37 mouse cellular contexts compared by ENCODE assay signal in the genomic region with DNA sequence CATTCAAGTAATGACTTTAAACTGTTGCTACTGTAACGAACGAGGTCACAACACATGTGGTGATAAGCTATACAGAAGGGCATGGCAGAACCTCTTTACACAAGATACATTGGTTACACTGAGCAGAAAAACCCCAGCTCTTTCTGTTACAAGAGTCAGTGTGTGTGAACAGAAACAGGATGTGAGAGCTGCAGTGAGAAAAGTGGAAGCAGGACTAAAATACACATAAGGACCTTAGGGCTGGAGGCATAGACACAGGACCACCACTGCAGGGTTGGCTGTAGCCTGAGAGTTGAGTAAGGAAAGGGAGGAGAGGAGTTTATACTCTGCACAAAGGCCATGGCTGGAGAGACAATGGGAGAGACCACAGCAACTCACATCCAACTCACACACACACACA. TPM values are rescaled to one million over a fixed set of nuclear protein-coding genes. Genes with fewer than 3 reads are reported as not detected.
"Had no signal": no experiment of that assay in that cellular context is flagged by ENCODE, and none has a peak within 500 bp of the region (broad histone marks: within the 10 kb centered on the region; RNA-seq: fewer than 3 reads in every experiment).

No protein-coding gene starts in this region.

RNA-seq across cellular contexts. Expression of a gene that starts 12.6 kb away (rescaled TPM):
- total RNA-seq: gastrocnemius, adult 18-20 months; gastrocnemius, adult 8-10 months; gastrocnemius, postnatal 14 days; gastrocnemius, postnatal 36 days; heart, adult 2 months; heart, postnatal 14 days; heart, postnatal 36 days; hematopoietic stem cell, adult 5-6 weeks; hindbrain, postnatal 0 days; layer of hippocampus, adult 18-20 months; layer of hippocampus, adult 8-10 months; layer of hippocampus, postnatal 14 days; layer of hippocampus, postnatal 36 days; left cerebral cortex, adult 18-20 months; left cerebral cortex, adult 8-10 months; left cerebral cortex, postnatal 10 days; left cerebral cortex, postnatal 25 days; left cerebral cortex, postnatal 4 days; liver, adult 2 months had no signal
- polyA plus RNA-seq: gonadal fat pad, adult 2 months; heart, adult 2 months; heart, embryonic 11.5 days; heart, embryonic 13.5 days; heart, embryonic 15.5 days; heart, postnatal 0 days; hindbrain, embryonic 11.5 days; hindbrain, embryonic 13.5 days; hindbrain, embryonic 15.5 days; hindbrain, postnatal 0 days; intestine, embryonic 14.5 days; intestine, embryonic 16.5 days; kidney, adult 2 months; kidney, embryonic 15.5 days; kidney, postnatal 0 days; large intestine, adult 2 months; limb, embryonic 11.5 days; limb, embryonic 13.5 days; limb, embryonic 15.5 days; liver, adult 2 months; liver, embryonic 12.5 days had no signal

RNA-seq across cellular contexts. Expression of a gene that starts 21.9 kb away (rescaled TPM):
- total RNA-seq: gastrocnemius, adult 18-20 months; gastrocnemius, adult 8-10 months; gastrocnemius, postnatal 14 days; gastrocnemius, postnatal 36 days; heart, adult 2 months; heart, postnatal 14 days; heart, postnatal 36 days; hematopoietic stem cell, adult 5-6 weeks; hindbrain, postnatal 0 days; layer of hippocampus, adult 18-20 months; layer of hippocampus, adult 8-10 months; layer of hippocampus, postnatal 14 days; layer of hippocampus, postnatal 36 days; left cerebral cortex, adult 18-20 months; left cerebral cortex, adult 8-10 months; left cerebral cortex, postnatal 10 days; left cerebral cortex, postnatal 25 days; left cerebral cortex, postnatal 4 days; liver, adult 2 months had no signal
- polyA plus RNA-seq: gonadal fat pad, adult 2 months; heart, adult 2 months; heart, embryonic 11.5 days; heart, embryonic 13.5 days; heart, embryonic 15.5 days; heart, postnatal 0 days; hindbrain, embryonic 11.5 days; hindbrain, embryonic 13.5 days; hindbrain, embryonic 15.5 days; hindbrain, postnatal 0 days; intestine, embryonic 14.5 days; intestine, embryonic 16.5 days; kidney, adult 2 months; kidney, embryonic 15.5 days; kidney, postnatal 0 days; large intestine, adult 2 months; limb, embryonic 11.5 days; limb, embryonic 13.5 days; limb, embryonic 15.5 days; liver, adult 2 months; liver, embryonic 12.5 days had no signal

RNA-seq across cellular contexts. Expression of a gene that starts 34.2 kb away (rescaled TPM):
- total RNA-seq: gastrocnemius, adult 18-20 months; gastrocnemius, adult 8-10 months; gastrocnemius, postnatal 14 days; gastrocnemius, postnatal 36 days; heart, adult 2 months; heart, postnatal 14 days; heart, postnatal 36 days; hematopoietic stem cell, adult 5-6 weeks; hindbrain, postnatal 0 days; layer of hippocampus, adult 18-20 months; layer of hippocampus, adult 8-10 months; layer of hippocampus, postnatal 14 days; layer of hippocampus, postnatal 36 days; left cerebral cortex, adult 18-20 months; left cerebral cortex, adult 8-10 months; left cerebral cortex, postnatal 10 days; left cerebral cortex, postnatal 25 days; left cerebral cortex, postnatal 4 days; liver, adult 2 months had no signal
- polyA plus RNA-seq: gonadal fat pad, adult 2 months; heart, adult 2 months; heart, embryonic 11.5 days; heart, embryonic 13.5 days; heart, embryonic 15.5 days; heart, postnatal 0 days; hindbrain, embryonic 11.5 days; hindbrain, embryonic 13.5 days; hindbrain, embryonic 15.5 days; hindbrain, postnatal 0 days; intestine, embryonic 14.5 days; intestine, embryonic 16.5 days; kidney, adult 2 months; kidney, embryonic 15.5 days; kidney, postnatal 0 days; large intestine, adult 2 months; limb, embryonic 11.5 days; limb, embryonic 13.5 days; limb, embryonic 15.5 days; liver, adult 2 months; liver, embryonic 12.5 days had no signal
